Mouse (Mus musculus) forebrain, embryonic 12.5 days (tissue): ENCODE measurements around the gene Ccr3. TPM values are rescaled to one million over a fixed set of nuclear protein-coding genes. Genes with fewer than 3 reads are reported as not detected.
"Not testable (repeated sequence)": the region's sequence is repeated elsewhere in the genome, so short reads cannot be mapped to it uniquely, and the experiment has no call there.

Experiments used
- ATAC-seq: fragments of 200-750 bp; cut with Nextera tagmentation; 2 replicates; pipeline ENCODE4 v1.8.0; 2017; ENCODE audit warnings: moderate TSS enrichment; ENCODE audit not compliant: low FRiP score
- H3K27ac ChIP-seq: fragments of 300-500 bp; sonication (generic); 2 replicates; pipeline ENCODE4 v1.5.1; 2016; ENCODE audit warnings: mild to moderate bottlenecking
- H3K27me3 ChIP-seq: fragments of 300-500 bp; sonication (generic); 2 replicates; pipeline ENCODE4 v1.6.1; 2016; ENCODE audit warnings: mild to moderate bottlenecking
- H3K36me3 ChIP-seq: fragments of 300-500 bp; sonication (generic); replicated peaks from 2 replicates; pipeline ENCODE4 v1.6.1; 2016; ENCODE audit warnings: mild to moderate bottlenecking
- H3K4me1 ChIP-seq: fragments of 300-500 bp; sonication (generic); 2 replicates; pipeline ENCODE4 v1.6.1; 2016
- H3K4me2 ChIP-seq: fragments of 300-500 bp; sonication (generic); 2 replicates; pipeline ENCODE4 v1.6.1; 2016; ENCODE audit warnings: mild to moderate bottlenecking, moderate library complexity
- H3K4me3 ChIP-seq: fragments of 300-500 bp; sonication (generic); replicated peaks from 2 replicates; pipeline ENCODE4 v1.5.1; 2016; ENCODE audit warnings: mild to moderate bottlenecking
- H3K9ac ChIP-seq: fragments of 300-500 bp; sonication (generic); 2 replicates; pipeline ENCODE4 v1.6.1; 2016; ENCODE audit warnings: mild to moderate bottlenecking
- H3K9me3 ChIP-seq: fragments of 300-500 bp; sonication (generic); 2 replicates; pipeline ENCODE4 v1.6.1; 2016
- WGBS: fragments of 180-500 bp; shearing (Covaris S2); methylation state at CpG from one replicate; pipeline ENCODE4 v1.1.7; 2016; 5-methylcytosine and 5-hydroxymethylcytosine counted together
- polyA plus RNA-seq: library from polyadenylated mRNA; unstranded; fragments of >200 nt; fragmentation: Nextera tagmentation; extraction: Ambion mirVana; gene quantifications from 2 replicates; pipeline ENCODE4 v1.2.1, GENCODE M21; 2016

Ccr3 gene
- polyA plus RNA-seq, result not detected in 2 replicates

- WGBS, result 87% methylated on average over 1 of the region's 1 CpGs
- no peak within 1 kb of the TSS for H3K4me2 ChIP-seq
- no peaks in the 10 kb centered on the region for H3K27me3 ChIP-seq
- ATAC-seq, result no peak
- no peaks in the 10 kb centered on the region for H3K4me1 ChIP-seq
- no peak within 1 kb of the TSS for H3K9ac ChIP-seq
- H3K9me3 ChIP-seq, result no peaks in the 10 kb centered on the region
- H3K4me3 ChIP-seq, result no peak within 1 kb of the TSS
- no peak within 1 kb of the TSS for H3K27ac ChIP-seq
- no peaks in the 10 kb centered on the region for H3K36me3 ChIP-seq
Observed at GRCm38 (mm10) chr9:124021672-124022071, at the start of gene Ccr3. TSS of gene Ccr3 (plus strand) at chr9:124021972.

- 77% methylated on average over 2 of the region's 2 CpGs for WGBS
- no peak for ATAC-seq
- Histone ChIP-seq H3K9me3 (no peaks in the 10 kb centered on the region), H3K4me2 (no peak overlapping the region), H3K36me3 (no peaks in the 10 kb centered on the region), H3K27me3 (no peaks in the 10 kb centered on the region), H3K4me1 (no peaks in the 10 kb centered on the region), H3K27ac (no peak overlapping the region), H3K9ac (no peak overlapping the region), H3K4me3 (no peak overlapping the region)
Observed at GRCm38 (mm10) chr9:123975630-123976029, 46.1 kb upstream of the Ccr3 start.

GRCm38 (mm10) chr9:123976876-123977663, 44.7 kb upstream of the Ccr3 start:
- no peak overlapping the region for H3K4me3 ChIP-seq
- no peak overlapping the region for H3K4me2 ChIP-seq
- no peaks in the 10 kb centered on the region for H3K27me3 ChIP-seq
- H3K9ac ChIP-seq, result no peak overlapping the region
- H3K27ac ChIP-seq, result no peak overlapping the region
- no peaks in the 10 kb centered on the region for H3K36me3 ChIP-seq
- ATAC-seq, result no peak
- H3K4me1 ChIP-seq, result no peaks in the 10 kb centered on the region
- WGBS, result 81% methylated on average over 9 of the region's 9 CpGs
- no peaks in the 10 kb centered on the region for H3K9me3 ChIP-seq

DNA sequence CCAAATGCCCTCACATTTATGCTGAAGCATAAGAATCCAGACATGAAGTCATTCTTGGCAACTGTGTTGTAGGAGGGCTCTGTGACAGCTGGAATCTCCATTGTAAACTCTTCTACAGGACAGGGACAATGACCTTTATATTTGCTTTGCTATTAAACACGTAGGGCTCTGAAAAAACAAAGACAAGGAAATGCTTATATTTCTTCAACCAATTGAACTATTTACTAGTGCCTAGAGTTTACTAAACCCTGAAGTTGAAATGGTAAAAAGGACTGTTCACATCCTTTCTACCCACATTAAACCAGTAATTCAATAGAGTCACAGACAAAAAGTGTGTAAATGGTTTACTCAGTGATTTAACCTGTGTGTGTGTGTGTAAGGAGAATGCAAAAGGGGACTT, 43.5 kb upstream of the Ccr3 start, which contains the start of gene Ccr1l1:
Gene Ccr1l1, minus strand, starts transcription at position 101 of the 400 bp plus-strand sequence.
- no peak within 1 kb of the TSS for H3K9ac ChIP-seq

DNA sequence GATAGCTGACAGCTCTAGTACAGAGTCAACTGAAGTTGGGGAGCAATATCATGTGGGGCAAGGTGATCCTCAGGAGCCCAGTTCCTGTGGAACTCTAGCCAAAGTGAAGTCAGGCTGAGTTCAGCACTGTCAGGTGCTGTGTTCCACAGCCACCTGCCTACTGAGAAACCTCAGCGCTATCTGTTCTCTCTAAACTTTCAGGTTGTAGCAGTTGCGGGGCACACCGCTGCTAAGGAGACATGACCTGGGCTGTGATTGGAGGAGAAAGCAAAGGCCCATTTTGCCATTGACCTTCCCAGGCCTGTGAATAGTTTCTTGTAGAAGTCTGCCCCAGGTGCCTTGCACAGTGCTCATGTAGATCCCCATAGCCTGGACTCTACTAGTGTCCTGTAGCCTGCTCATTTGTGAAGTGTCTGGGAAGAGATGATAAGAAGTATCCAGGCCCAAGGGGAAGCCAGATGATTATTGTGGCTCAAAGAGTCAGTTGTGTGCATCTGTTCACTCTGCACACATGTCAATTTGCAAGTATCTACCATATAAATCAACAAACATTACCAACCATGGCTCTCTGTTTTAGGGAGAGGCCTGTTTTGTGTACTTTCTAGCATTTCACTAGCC, 40.8 kb upstream of the Ccr3 start:
- WGBS, result no CpG with 5 or more reads among the region's 3 CpGs
- not testable (repeated sequence) for ATAC-seq, H3K4me3 ChIP-seq, H3K4me1 ChIP-seq, H3K9me3 ChIP-seq, H3K27ac ChIP-seq, H3K36me3 ChIP-seq, H3K27me3 ChIP-seq, H3K9ac ChIP-seq, H3K4me2 ChIP-seq

More for the DNA sequence above, 43.5 kb upstream of the Ccr3 start, which contains the start of gene Ccr1l1:
- H3K4me2 ChIP-seq, result no peak within 1 kb of the TSS
- H3K9me3 ChIP-seq, result no peaks in the 10 kb centered on the region
- WGBS, result 73% methylated on average over 1 of the region's 1 CpGs
- H3K27ac ChIP-seq, result no peak within 1 kb of the TSS
- H3K4me1 ChIP-seq, result no peaks in the 10 kb centered on the region
- no peak within 1 kb of the TSS for H3K4me3 ChIP-seq
- no peak for ATAC-seq
- H3K36me3 ChIP-seq, result no peaks in the 10 kb centered on the region
- H3K27me3 ChIP-seq, result no peaks in the 10 kb centered on the region

DNA sequence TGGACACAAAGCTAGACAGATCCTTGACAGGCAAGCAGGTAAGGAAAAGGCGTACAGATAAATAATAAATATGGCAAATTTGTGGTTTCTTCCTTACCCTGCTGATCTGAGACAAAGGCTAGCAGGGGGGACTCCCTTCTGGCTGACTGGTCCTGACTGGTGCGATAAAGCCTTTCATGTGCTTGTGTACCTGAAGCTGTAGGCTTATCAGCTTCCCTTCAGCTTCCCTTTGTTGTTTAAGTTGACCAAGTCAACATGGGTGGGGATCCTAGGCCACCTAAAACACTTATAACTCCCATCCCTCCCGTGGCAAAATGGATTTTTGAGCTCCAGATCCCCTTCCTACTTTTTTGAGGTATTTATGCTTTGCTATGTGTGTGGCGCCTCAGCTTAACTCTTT, 39.9 kb upstream of the Ccr3 start:
- Histone ChIP-seq H3K9me3 (no peaks in the 10 kb centered on the region), H3K4me3 (no peak overlapping the region), H3K4me2 (no peak overlapping the region), H3K9ac (no peak overlapping the region), H3K27me3 (no peaks in the 10 kb centered on the region), H3K36me3 (no peaks in the 10 kb centered on the region), H3K27ac (no peak overlapping the region), H3K4me1 (no peaks in the 10 kb centered on the region)
- WGBS, result 78% methylated on average over 4 of the region's 4 CpGs
- ATAC-seq, result no peak

DNA sequence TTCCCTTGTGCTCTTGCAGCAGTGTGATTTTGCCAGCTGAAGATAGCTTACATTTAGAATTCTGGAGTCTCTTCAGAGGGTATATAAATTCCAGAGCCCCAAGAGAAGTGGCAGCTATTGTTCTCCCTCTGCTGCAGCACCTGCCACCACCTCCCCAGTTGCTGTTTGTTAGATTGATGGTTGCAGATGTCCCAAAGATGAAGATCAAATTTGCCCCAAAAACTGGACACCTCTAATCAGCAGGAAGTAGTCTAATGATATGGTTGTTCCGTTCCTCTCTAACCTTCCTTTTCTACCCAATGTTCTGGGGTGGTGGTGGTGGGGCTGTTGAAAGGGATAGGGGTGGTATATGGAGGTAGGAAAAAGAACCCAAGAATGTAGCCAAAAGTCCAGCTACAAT, 39.1 kb upstream of the Ccr3 start:
- Histone ChIP-seq H3K4me3 (no peak overlapping the region), H3K4me1 (no peaks in the 10 kb centered on the region), H3K36me3 (no peaks in the 10 kb centered on the region), H3K27ac (no peak overlapping the region), H3K27me3 (no peaks in the 10 kb centered on the region), H3K9ac (no peak overlapping the region), H3K9me3 (no peaks in the 10 kb centered on the region), H3K4me2 (no peak overlapping the region)
- WGBS, result 87% methylated on average over 1 of the region's 1 CpGs
- ATAC-seq, result no peak

- Histone ChIP-seq H3K27ac (no peak overlapping the region), H3K4me2 (no peak overlapping the region), H3K4me3 (no peak overlapping the region), H3K9ac (no peak overlapping the region), H3K4me1 (no peaks in the 10 kb centered on the region), H3K27me3 (no peaks in the 10 kb centered on the region), H3K36me3 (no peaks in the 10 kb centered on the region), H3K9me3 (no peaks in the 10 kb centered on the region)
- ATAC-seq, result no peak
Observed at GRCm38 (mm10) chr9:123984943-123985342, 36.8 kb upstream of the Ccr3 start.

DNA sequence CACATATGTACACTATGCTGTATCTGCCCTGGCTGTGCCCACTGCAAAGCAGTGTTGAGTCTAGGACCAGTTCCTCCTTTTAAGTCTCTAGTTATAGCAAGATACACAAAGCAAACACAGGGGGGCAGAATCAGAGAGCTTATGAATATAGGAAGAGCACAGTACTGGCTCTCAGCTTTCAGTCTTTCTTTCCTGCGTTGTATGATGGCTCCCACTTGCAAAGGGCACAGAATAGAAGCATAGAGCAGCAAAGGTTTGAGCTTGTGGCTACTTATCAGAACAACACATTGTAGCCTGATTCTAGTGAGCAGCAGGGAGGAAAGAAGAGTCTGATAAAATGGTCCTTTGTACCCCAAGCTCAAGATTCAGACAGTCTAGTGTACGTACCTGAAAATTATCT, 35.6 kb upstream of the Ccr3 start:
- WGBS, result 83% methylated on average over 2 of the region's 2 CpGs
- Histone ChIP-seq H3K4me3 (no peak overlapping the region), H3K9ac (no peak overlapping the region), H3K4me1 (no peaks in the 10 kb centered on the region), H3K9me3 (no peaks in the 10 kb centered on the region), H3K36me3 (no peaks in the 10 kb centered on the region), H3K4me2 (no peak overlapping the region), H3K27ac (no peak overlapping the region), H3K27me3 (no peaks in the 10 kb centered on the region)
- ATAC-seq, result no peak

GRCm38 (mm10) chr9:123989671-123990070, 32.1 kb upstream of the Ccr3 start:
- no peak for ATAC-seq
- no peak overlapping the region for H3K4me3 ChIP-seq
- H3K9me3 ChIP-seq, result no peaks in the 10 kb centered on the region
- H3K27ac ChIP-seq, result no peak overlapping the region
- H3K4me1 ChIP-seq, result no peaks in the 10 kb centered on the region
- WGBS, result 87% methylated on average over 3 of the region's 3 CpGs
- H3K4me2 ChIP-seq, result no peak overlapping the region
- no peaks in the 10 kb centered on the region for H3K27me3 ChIP-seq
- H3K36me3 ChIP-seq, result no peaks in the 10 kb centered on the region
- no peak overlapping the region for H3K9ac ChIP-seq

DNA sequence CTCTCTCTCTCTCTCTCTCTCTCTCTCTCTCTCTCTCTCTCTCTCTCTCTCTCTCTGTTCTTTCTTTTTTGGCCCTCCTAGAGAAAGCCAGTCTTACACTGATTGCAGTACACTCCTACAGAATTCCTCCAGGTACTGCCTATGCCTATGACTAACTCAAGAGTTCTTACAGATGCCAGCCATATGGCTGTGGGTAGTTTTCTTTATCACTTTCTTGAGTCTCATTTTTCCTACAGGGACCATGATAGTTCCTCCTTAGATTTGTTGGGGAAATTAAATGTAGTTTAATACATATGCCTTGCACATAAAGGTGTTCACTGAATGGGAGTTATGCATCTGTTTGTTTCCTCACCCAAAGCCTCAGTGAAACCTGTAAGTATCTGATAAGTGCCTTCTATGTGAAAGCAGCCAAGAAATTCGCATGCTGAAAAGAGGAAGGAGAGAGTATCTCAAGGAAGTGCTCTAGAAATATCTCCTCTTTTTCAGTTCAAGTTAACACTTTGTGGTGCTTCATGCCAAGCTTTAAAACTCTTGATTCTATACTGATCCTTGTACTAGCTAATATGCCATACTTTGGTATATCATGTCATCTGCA, 30.4 kb upstream of the Ccr3 start:
- ATAC-seq, result no peak
- Histone ChIP-seq H3K36me3 (no peaks in the 10 kb centered on the region), H3K27me3 (no peaks in the 10 kb centered on the region), H3K4me1 (no peaks in the 10 kb centered on the region), H3K4me3 (no peak overlapping the region), H3K27ac (no peak overlapping the region), H3K9me3 (no peaks in the 10 kb centered on the region), H3K4me2 (no peak overlapping the region), H3K9ac (no peak overlapping the region)
- 43% methylated on average over 1 of the region's 1 CpGs for WGBS

DNA sequence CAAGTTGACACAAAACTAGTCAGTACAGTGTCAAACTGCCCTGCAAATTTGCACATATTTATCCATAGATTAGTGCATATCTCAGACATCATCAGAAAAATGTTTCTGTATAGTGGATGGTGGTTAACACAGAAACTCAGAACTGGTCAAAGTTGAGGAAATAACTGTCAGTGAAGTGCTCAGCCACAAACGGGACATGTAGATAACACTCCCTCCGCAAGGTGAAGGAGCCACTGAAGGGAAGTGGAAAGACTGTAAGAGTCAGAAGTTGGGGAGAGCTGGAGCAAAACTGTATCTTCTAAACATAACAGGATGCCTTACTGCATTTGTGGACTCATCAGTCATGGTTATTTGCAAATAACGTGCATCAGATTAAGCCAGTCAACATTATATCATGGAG, 24.1 kb upstream of the Ccr3 start:
- H3K4me2 ChIP-seq, result no peak overlapping the region
- no peak for ATAC-seq

More for the DNA sequence above, 24.1 kb upstream of the Ccr3 start:
- no peaks in the 10 kb centered on the region for H3K9me3 ChIP-seq
- WGBS, result 85% methylated on average over 3 of the region's 3 CpGs
- no peaks in the 10 kb centered on the region for H3K36me3 ChIP-seq
- no peak overlapping the region for H3K27ac ChIP-seq
- H3K9ac ChIP-seq, result no peak overlapping the region
- no peaks in the 10 kb centered on the region for H3K27me3 ChIP-seq
- no peaks in the 10 kb centered on the region for H3K4me1 ChIP-seq
- no peak overlapping the region for H3K4me3 ChIP-seq
